Mouse (Mus musculus): Measurements from ENCODE around the gene Cd151. TPM values are rescaled to one million over a fixed set of nuclear protein-coding genes. Genes with fewer than 3 reads are reported as not detected.
A peak's percentile ranks its signal among the peaks of the same experiment; 100 is the strongest.

The Cd151 gene
- polyA plus RNA-seq, 1 experiment, result 414 TPM

DNA sequence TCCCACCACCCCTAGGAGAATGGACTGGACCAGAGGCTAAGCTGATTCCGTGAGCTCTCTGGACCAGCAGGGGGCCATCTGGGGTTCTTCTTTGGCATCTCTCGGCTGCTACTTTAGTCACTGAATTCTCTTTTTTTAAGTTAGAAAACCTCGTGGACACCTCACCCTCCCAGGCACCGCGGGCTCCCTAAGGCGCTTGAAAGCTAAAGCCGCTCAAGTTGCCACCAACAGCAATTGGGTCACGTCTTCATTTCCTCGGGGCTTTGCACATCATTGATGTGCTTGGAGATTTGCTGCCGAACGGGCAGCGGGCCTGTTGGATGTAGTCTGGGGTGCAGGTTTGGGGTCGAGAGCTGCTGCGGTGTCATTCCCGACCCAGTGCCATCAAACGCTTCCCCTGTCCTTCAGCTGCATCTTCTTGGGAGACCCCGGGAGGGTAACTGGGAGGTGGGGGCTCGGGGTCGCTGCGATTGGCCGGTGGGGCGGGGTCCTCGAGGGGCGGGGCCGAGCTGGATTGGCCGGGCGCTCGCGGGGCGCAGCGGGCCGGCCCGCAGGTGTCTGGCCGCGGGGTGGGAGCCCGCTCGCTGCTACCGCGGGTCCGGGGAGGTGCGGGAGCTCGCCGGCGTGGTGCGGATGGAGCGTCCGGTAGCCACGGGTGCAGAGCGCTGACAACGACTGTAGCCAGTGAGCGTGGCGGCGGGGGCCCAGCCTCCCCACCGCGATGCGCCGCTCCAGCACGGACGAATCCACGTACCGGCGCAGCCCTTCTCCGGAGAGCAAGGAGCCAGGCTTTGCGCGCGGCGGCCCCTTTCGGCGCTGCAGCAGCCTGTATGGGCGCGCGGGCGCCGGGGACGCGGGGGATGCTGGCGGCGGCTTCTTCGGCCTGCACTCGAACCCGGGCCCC is 14.6 kb downstream of the Cd151 start:
- 2% methylated on average over 80 of the region's 81 CpGs for WGBS
- H3K27ac ChIP-seq (ENCODE audit: insufficient read depth, low read depth, low read length), result no peak overlapping the region
- peak; percentile 58; the same call in 1 of the 2 replicates for TF ChIP-seq CTCF (IDR thresholded peaks at IDR 0.05; ENCODE audit: extremely low read depth, insufficient read length, insufficient replicate concordance, low read depth, low read length)
- no peak for TF ChIP-seq POLR2A (IDR thresholded peaks at IDR 0.05; ENCODE audit: low read depth, low read length)
- H3K36me3 ChIP-seq (ENCODE audit: control insufficient read depth, insufficient read depth, low read length), result no peaks in the 10 kb centered on the region
- peaks cover 18% of the 10 kb centered on the region for H3K4me1 ChIP-seq (ENCODE audit: control insufficient read depth, insufficient read depth, insufficient read length, low read length)
- peaks cover 17% of the 10 kb centered on the region for H3K27me3 ChIP-seq (ENCODE audit: control insufficient read depth, insufficient read depth, low read length)
- peak overlapping the region; percentile 64 for H3K4me3 ChIP-seq (ENCODE audit: low read depth, low read length)

DNA sequence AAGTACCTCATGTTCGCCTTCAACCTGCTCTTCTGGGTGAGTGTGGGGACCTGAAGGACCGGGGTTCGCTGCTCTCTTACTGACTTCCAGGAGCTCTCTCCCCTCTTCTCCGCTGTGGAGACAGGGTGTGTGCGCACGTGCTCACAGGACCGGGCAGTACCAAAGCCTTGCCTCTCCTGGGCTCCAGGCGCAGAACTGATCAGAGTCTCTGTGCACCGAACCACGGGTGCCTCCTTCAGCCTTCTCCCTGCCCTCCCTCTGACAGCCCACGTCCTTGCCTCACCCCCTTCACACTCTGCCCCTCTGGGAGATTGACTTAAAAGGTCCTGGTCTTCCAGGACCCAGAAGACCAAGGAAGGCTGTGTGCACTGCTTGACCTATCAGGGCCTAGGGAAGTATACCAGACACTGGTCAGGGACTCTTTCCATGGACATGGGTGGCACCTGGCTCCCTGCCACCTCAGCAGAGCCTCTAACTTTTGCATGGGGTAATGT is 15.4 kb downstream of the Cd151 start:
- peaks cover 13% of the 10 kb centered on the region for H3K4me1 ChIP-seq (ENCODE audit: control insufficient read depth, insufficient read depth, insufficient read length, low read length)
- WGBS, result 21% methylated on average over 11 of the region's 11 CpGs
- H3K36me3 ChIP-seq (ENCODE audit: control insufficient read depth, insufficient read depth, low read length), result no peaks in the 10 kb centered on the region
- peaks cover 17% of the 10 kb centered on the region for H3K27me3 ChIP-seq (ENCODE audit: control insufficient read depth, insufficient read depth, low read length)
- no peak for TF ChIP-seq CTCF (IDR thresholded peaks at IDR 0.05; ENCODE audit: extremely low read depth, insufficient read length, insufficient replicate concordance, low read depth, low read length)
- TF ChIP-seq POLR2A (IDR thresholded peaks at IDR 0.05; ENCODE audit: low read depth, low read length), result no peak
- H3K27ac ChIP-seq (ENCODE audit: insufficient read depth, low read depth, low read length), result no peak overlapping the region
- H3K4me3 ChIP-seq (ENCODE audit: low read depth, low read length), result peak overlapping the region; percentile 64

GRCm38 (mm10) chr7:141483114-141483653 is 16.0 kb downstream of the Cd151 start:
- Histone ChIP-seq H3K27me3 (ENCODE audit: control insufficient read depth, insufficient read depth, low read length) (peaks cover 17% of the 10 kb centered on the region), H3K36me3 (ENCODE audit: control insufficient read depth, insufficient read depth, low read length) (no peaks in the 10 kb centered on the region), H3K4me1 (ENCODE audit: control insufficient read depth, insufficient read depth, insufficient read length, low read length) (peaks cover 13% of the 10 kb centered on the region), H3K27ac (ENCODE audit: insufficient read depth, low read depth, low read length) (no peak overlapping the region), H3K4me3 (ENCODE audit: low read depth, low read length) (no peak overlapping the region)
- no peak for TF ChIP-seq POLR2A (IDR thresholded peaks at IDR 0.05; ENCODE audit: low read depth, low read length)
- no peak for TF ChIP-seq CTCF (IDR thresholded peaks at IDR 0.05; ENCODE audit: extremely low read depth, insufficient read length, insufficient replicate concordance, low read depth, low read length)
- 43% methylated on average over 6 of the region's 6 CpGs for WGBS

GRCm38 (mm10) chr7:141484186-141485120 is 17.3 kb downstream of the Cd151 start:
- H3K4me1 ChIP-seq (ENCODE audit: control insufficient read depth, insufficient read depth, insufficient read length, low read length), result peaks cover 13% of the 10 kb centered on the region
- WGBS, result 87% methylated on average over 5 of the region's 5 CpGs

GRCm38 (mm10) chr7:141485186-141485585 is 18.0 kb downstream of the Cd151 start:
- no peak overlapping the region for H3K4me3 ChIP-seq (ENCODE audit: low read depth, low read length)
- WGBS, result 74% methylated on average over 2 of the region's 2 CpGs
- no peak for TF ChIP-seq POLR2A (IDR thresholded peaks at IDR 0.05; ENCODE audit: low read depth, low read length)
- TF ChIP-seq CTCF (IDR thresholded peaks at IDR 0.05; ENCODE audit: extremely low read depth, insufficient read length, insufficient replicate concordance, low read depth, low read length), result no peak
- no peaks in the 10 kb centered on the region for H3K36me3 ChIP-seq (ENCODE audit: control insufficient read depth, insufficient read depth, low read length)
- H3K27me3 ChIP-seq (ENCODE audit: control insufficient read depth, insufficient read depth, low read length), result peaks cover 17% of the 10 kb centered on the region
- H3K27ac ChIP-seq (ENCODE audit: insufficient read depth, low read depth, low read length), result no peak overlapping the region
- peaks cover 13% of the 10 kb centered on the region for H3K4me1 ChIP-seq (ENCODE audit: control insufficient read depth, insufficient read depth, insufficient read length, low read length)

More at GRCm38 (mm10) chr7:141484186-141485120, 17.3 kb downstream of the Cd151 start:
- TF ChIP-seq CTCF (IDR thresholded peaks at IDR 0.05; ENCODE audit: extremely low read depth, insufficient read length, insufficient replicate concordance, low read depth, low read length), result no peak
- no peak for TF ChIP-seq POLR2A (IDR thresholded peaks at IDR 0.05; ENCODE audit: low read depth, low read length)
- Histone ChIP-seq H3K27me3 (ENCODE audit: control insufficient read depth, insufficient read depth, low read length) (peaks cover 17% of the 10 kb centered on the region), H3K4me3 (ENCODE audit: low read depth, low read length) (no peak overlapping the region), H3K36me3 (ENCODE audit: control insufficient read depth, insufficient read depth, low read length) (no peaks in the 10 kb centered on the region), H3K27ac (ENCODE audit: insufficient read depth, low read depth, low read length) (no peak overlapping the region)

- TF ChIP-seq POLR2A (IDR thresholded peaks at IDR 0.05; ENCODE audit: low read depth, low read length) (no peak), CTCF (IDR thresholded peaks at IDR 0.05; ENCODE audit: extremely low read depth, insufficient read length, insufficient replicate concordance, low read depth, low read length) (no peak)
- WGBS, result 85% methylated on average over 2 of the region's 2 CpGs
- H3K4me1 ChIP-seq (ENCODE audit: control insufficient read depth, insufficient read depth, insufficient read length, low read length), result peaks cover 13% of the 10 kb centered on the region
These were observed 18.4 kb downstream of the Cd151 start for GRCm38 (mm10) chr7:141485606-141486005.

More at GRCm38 (mm10) chr7:141485606-141486005, 18.4 kb downstream of the Cd151 start:
- H3K27me3 ChIP-seq (ENCODE audit: control insufficient read depth, insufficient read depth, low read length), result peaks cover 17% of the 10 kb centered on the region
- H3K4me3 ChIP-seq (ENCODE audit: low read depth, low read length), result no peak overlapping the region
- H3K27ac ChIP-seq (ENCODE audit: insufficient read depth, low read depth, low read length), result no peak overlapping the region
- no peaks in the 10 kb centered on the region for H3K36me3 ChIP-seq (ENCODE audit: control insufficient read depth, insufficient read depth, low read length)

All from small intestine, adult 2 months (tissue).